Mouse (Mus musculus): Measurements from ENCODE around the gene Smarcd3.

DNA sequence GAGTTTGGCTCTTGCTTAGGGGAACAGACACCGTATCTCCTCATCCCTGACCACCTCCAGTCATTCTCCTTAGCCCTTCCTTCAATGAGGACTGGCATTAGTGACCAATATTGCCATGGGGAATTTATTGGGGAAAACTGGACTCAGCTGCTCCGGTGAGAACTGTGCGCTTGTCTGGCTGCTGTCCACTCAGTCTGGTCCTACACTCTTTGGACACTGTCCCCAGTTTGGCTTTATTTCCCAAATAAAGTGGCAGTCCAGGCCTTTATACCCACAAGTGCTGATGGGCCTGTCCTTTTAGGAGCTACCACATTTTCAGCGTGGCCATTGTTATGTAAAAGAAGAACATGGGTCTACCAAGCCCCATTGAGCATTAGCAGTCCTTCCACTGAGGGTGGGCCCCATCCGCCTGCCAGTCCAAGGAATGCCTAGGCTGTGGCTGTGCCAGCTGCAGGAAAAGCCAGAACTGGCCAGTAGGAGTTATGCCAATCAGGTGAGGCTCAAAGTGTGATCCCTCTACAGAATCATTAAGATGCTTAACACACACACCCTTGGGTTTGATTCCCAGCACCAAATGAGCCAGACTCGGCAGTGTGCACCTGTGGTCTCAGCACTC lies 11.4 kb upstream of the Smarcd3 start:
- TF ChIP-seq CTCF (conservative IDR thresholded peaks at IDR 0.05; ENCODE audit: insufficient read depth, insufficient read length, low read depth, low read length) (no peak), POLR2A (IDR thresholded peaks at IDR 0.05; ENCODE audit: low read depth, low read length) (no peak)
